Mouse (Mus musculus) heart, adult 2 months (tissue): ENCODE measurements around the gene Zfp446.

ENCODE experiments used
- CTCF ChIP-seq: fragments of 200-600 bp; IDR thresholded peaks from 2 replicates; pipeline ENCODE4 v1.8.1; 2022; ENCODE audit warnings: antibody characterized with exemption, mild to moderate bottlenecking, moderate library complexity
- POLR2A ChIP-seq: fragments of 200-500 bp; IDR thresholded peaks from 2 replicates; pipeline ENCODE4 v1.6.1; 2011; ENCODE audit warnings: mild to moderate bottlenecking, low read depth, low read length, control low read depth; ENCODE audit not compliant: insufficient read depth

DNA sequence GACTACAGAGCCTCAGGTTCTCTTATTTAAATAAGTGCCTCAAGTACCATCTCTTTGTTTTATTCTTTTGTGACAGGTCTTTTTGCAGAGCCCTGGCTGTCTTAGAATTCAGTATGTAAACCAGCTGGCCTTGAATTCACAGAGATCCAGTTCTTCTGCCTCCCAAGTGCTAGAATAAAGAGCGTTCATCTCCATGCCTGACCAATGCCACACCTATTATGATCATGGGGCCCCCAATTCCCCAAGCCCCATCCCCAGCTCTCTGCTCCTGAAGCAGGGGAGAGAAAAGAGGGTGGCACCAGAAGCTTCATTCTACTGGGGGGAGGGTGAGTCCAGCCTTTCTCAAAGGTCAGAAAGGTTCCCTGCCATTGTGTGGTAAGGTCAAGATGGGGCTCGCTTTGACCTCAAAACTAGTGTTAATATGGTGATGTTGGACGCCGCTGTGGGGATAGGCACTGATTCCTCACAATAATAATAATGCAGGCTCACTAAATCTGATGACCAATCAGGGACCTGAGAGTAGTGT lies 44.0 kb upstream of the Zfp446 start:
- TF ChIP-seq CTCF (no peak), POLR2A (no peak)
